Mouse (Mus musculus): Measurements from ENCODE around the gene Eid3. TPM values are rescaled to one million over a fixed set of nuclear protein-coding genes. Genes with fewer than 3 reads are reported as not detected.

Eid3 gene
- polyA plus RNA-seq, 2 experiments = 0.43 to 0.72 TPM

- Histone ChIP-seq H3K27ac (replicated peaks; ENCODE audit: low read depth, low read length) (peak overlapping the region; percentile 55), H3K4me3 (replicated peaks; ENCODE audit: low read length) (no peak overlapping the region), H3K9ac (ENCODE audit: low read depth, low read length, severe bottlenecking) (no peak overlapping the region), H3K4me2 (replicated peaks; ENCODE audit: low read depth, low read length, severe bottlenecking) (no peak overlapping the region), H3K27me3 (ENCODE audit: control insufficient read depth, insufficient read depth, low read length) (no peaks in the 10 kb centered on the region), H3K36me3 (ENCODE audit: control insufficient read depth, insufficient read depth, low read length) (no peaks in the 10 kb centered on the region), H3K4me1 (ENCODE audit: control insufficient read depth, insufficient read depth, low read length) (0 out of 2 replicates have a peak, but pooled peaks cover 11% of the 10 kb centered on the region), H3K9me3 (ENCODE audit: control insufficient read depth, low read length) (no peaks in the 10 kb centered on the region)
- WGBS = 64% methylated on average over 5 of the region's 5 CpGs
- ATAC-seq (ENCODE audit: low FRiP score, low read depth) (no peak), DNase-seq (ENCODE audit: low spot score) (no peak)
- TF ChIP-seq POLR2A (IDR thresholded peaks at IDR 0.05; ENCODE audit: borderline replicate concordance, extremely low read depth, insufficient read depth, insufficient read length) = no peak
Measured at GRCm38 (mm10) chr10:82823779-82824177, 42.6 kb upstream of the Eid3 start.

DNA sequence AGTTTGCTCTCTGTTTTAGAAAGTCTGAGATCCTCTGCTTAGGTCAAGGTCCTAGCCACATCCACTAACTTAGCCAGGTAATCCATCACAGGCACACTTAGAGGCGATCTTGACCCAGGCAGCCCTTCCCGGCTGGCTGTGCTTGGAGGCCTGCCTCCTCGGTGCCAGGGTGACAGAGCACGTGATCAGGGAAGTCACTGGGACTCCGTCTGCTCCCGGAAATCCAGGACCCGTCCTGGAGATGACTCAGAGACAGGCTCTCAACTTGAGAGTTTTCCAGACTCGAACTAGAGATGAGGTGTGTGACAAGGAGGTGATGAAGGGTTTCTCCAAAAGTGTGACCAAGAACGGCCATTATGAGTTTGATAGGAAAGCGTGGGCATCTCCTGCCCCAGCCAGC, 41.9 kb upstream of the Eid3 start:
- WGBS = 74% methylated on average over 10 of the region's 10 CpGs
- Histone ChIP-seq H3K4me1 (ENCODE audit: control insufficient read depth, insufficient read depth, low read length) (0 out of 2 replicates have a peak, but pooled peaks cover 11% of the 10 kb centered on the region), H3K27ac (replicated peaks; ENCODE audit: low read depth, low read length) (no peak overlapping the region), H3K9ac (ENCODE audit: low read depth, low read length, severe bottlenecking) (no peak overlapping the region), H3K4me3 (replicated peaks; ENCODE audit: low read length) (no peak overlapping the region), H3K9me3 (ENCODE audit: control insufficient read depth, low read length) (no peaks in the 10 kb centered on the region), H3K27me3 (ENCODE audit: control insufficient read depth, insufficient read depth, low read length) (no peaks in the 10 kb centered on the region), H3K4me2 (replicated peaks; ENCODE audit: low read depth, low read length, severe bottlenecking) (no peak overlapping the region), H3K36me3 (ENCODE audit: control insufficient read depth, insufficient read depth, low read length) (no peaks in the 10 kb centered on the region)
- ATAC-seq (ENCODE audit: low FRiP score, low read depth) = no peak
- no peak for DNase-seq (ENCODE audit: low spot score)
- TF ChIP-seq POLR2A (IDR thresholded peaks at IDR 0.05; ENCODE audit: borderline replicate concordance, extremely low read depth, insufficient read depth, insufficient read length) = no peak

DNA sequence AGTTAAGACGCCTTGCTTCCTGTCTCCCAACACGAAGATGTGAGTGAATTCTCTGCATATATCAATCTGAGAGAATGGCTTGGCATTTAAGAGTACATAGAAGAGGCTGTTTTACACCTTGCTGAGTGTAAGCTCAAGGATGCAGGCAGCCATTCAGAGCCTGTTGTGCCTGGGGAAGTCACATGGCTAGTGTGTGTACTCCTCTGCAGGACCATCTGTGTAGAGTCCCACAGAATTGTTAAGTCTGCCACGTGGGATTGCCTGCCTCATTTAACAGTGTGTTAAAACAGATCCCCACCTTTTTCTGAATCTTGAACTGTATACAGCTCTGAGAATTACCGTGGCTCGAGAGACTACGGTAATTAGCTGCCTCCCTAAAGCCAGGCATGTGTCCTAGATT, 39.9 kb upstream of the Eid3 start:
- no peaks in the 10 kb centered on the region for H3K9me3 ChIP-seq (ENCODE audit: control insufficient read depth, low read length)
- H3K36me3 ChIP-seq (ENCODE audit: control insufficient read depth, insufficient read depth, low read length) = no peaks in the 10 kb centered on the region
- H3K4me3 ChIP-seq (replicated peaks; ENCODE audit: low read length) = no peak overlapping the region
- no peak overlapping the region for H3K9ac ChIP-seq (ENCODE audit: low read depth, low read length, severe bottlenecking)
- ATAC-seq (ENCODE audit: low FRiP score, low read depth) = no peak
- DNase-seq (ENCODE audit: low spot score) = no peak
- TF ChIP-seq POLR2A (IDR thresholded peaks at IDR 0.05; ENCODE audit: borderline replicate concordance, extremely low read depth, insufficient read depth, insufficient read length) = no peak
- WGBS = 26% methylated on average over 6 of the region's 6 CpGs
- no peak overlapping the region for H3K4me2 ChIP-seq (replicated peaks; ENCODE audit: low read depth, low read length, severe bottlenecking)
- no peak overlapping the region for H3K27ac ChIP-seq (replicated peaks; ENCODE audit: low read depth, low read length)
- no peaks in the 10 kb centered on the region for H3K27me3 ChIP-seq (ENCODE audit: control insufficient read depth, insufficient read depth, low read length)
- H3K4me1 ChIP-seq (ENCODE audit: control insufficient read depth, insufficient read depth, low read length) = 0 out of 2 replicates have a peak, but pooled peaks cover 11% of the 10 kb centered on the region

DNA sequence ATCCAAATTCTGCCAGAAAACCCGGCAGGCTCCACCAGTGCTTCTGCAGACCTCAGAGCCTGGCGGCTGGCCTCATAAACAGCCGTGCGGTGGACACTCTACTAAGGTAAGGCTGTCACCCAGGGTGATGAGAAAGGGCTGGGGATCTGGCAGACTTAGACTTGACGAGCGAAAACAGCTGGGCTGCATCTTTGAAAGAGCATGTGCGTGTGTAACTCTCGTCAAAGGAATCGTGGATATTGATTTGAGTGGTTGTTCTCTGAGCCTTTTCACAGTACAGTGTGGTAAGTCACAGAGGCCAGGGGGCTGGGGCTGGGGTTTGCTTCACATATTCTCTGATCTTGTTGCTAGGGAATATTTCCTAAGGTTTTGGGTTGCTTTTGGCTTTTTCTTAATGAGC, 32.5 kb upstream of the Eid3 start, which contains the start of gene Txnrd1:
Txnrd1 (plus strand) TSS at position 26 of the 400 bp plus-strand sequence.
- Histone ChIP-seq H3K27ac (replicated peaks; ENCODE audit: low read depth, low read length) (no peak within 1 kb of the TSS), H3K9ac (ENCODE audit: low read depth, low read length, severe bottlenecking) (no peak within 1 kb of the TSS; the same call in 1 of the 2 replicates), H3K36me3 (ENCODE audit: control insufficient read depth, insufficient read depth, low read length) (no peaks in the 10 kb centered on the region), H3K4me3 (replicated peaks; ENCODE audit: low read length) (no peak within 1 kb of the TSS), H3K9me3 (ENCODE audit: control insufficient read depth, low read length) (no peaks in the 10 kb centered on the region; the same call in 1 of the 2 replicates), H3K27me3 (ENCODE audit: control insufficient read depth, insufficient read depth, low read length) (no peaks in the 10 kb centered on the region), H3K4me2 (replicated peaks; ENCODE audit: low read depth, low read length, severe bottlenecking) (no peak within 1 kb of the TSS), H3K4me1 (ENCODE audit: control insufficient read depth, insufficient read depth, low read length) (0 out of 2 replicates have a peak, but pooled peaks cover 8% of the 10 kb centered on the region)
- TF ChIP-seq POLR2A (IDR thresholded peaks at IDR 0.05; ENCODE audit: borderline replicate concordance, extremely low read depth, insufficient read depth, insufficient read length) = no peak
- 25% methylated on average over 9 of the region's 9 CpGs for WGBS
- ATAC-seq (ENCODE audit: low FRiP score, low read depth) (no peak; the same call in 1 of the 2 replicates), DNase-seq (ENCODE audit: low spot score) (no peak)

DNA sequence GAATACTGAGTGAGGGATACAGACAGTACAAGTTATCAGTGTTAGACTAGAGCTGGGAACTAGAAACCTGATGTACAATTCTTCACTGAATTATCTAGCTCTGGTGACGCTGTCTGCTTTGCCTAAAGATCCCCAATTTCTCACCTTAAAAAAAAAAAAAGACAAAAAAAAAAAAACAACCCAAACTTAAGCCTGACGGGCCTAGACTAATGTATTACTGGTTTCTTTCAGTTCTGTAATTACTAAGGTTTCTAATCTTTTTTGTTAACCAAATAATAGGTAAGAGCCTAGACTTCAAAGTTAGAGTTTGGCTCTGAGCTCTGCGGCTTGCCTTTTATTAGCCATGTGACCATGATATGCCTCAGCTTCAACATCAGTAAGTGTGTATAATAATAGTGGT, 30.5 kb upstream of the Eid3 start:
- H3K9me3 ChIP-seq (ENCODE audit: control insufficient read depth, low read length) = no peaks in the 10 kb centered on the region; the same call in 1 of the 2 replicates
- DNase-seq (ENCODE audit: low spot score) = no peak
- H3K4me3 ChIP-seq (replicated peaks; ENCODE audit: low read length) = no peak overlapping the region
- no peak for ATAC-seq (ENCODE audit: low FRiP score, low read depth)
- no peak for TF ChIP-seq POLR2A (IDR thresholded peaks at IDR 0.05; ENCODE audit: borderline replicate concordance, extremely low read depth, insufficient read depth, insufficient read length)
- no peak overlapping the region for H3K4me2 ChIP-seq (replicated peaks; ENCODE audit: low read depth, low read length, severe bottlenecking)
- H3K27me3 ChIP-seq (ENCODE audit: control insufficient read depth, insufficient read depth, low read length) = no peaks in the 10 kb centered on the region
- H3K9ac ChIP-seq (ENCODE audit: low read depth, low read length, severe bottlenecking) = no peak overlapping the region
- no peak overlapping the region for H3K27ac ChIP-seq (replicated peaks; ENCODE audit: low read depth, low read length)
- H3K4me1 ChIP-seq (ENCODE audit: control insufficient read depth, insufficient read depth, low read length) = 0 out of 2 replicates have a peak, but pooled peaks cover 8% of the 10 kb centered on the region
- 76% methylated on average over 3 of the region's 3 CpGs for WGBS
- H3K36me3 ChIP-seq (ENCODE audit: control insufficient read depth, insufficient read depth, low read length) = no peaks in the 10 kb centered on the region

Data from limb, embryonic 14.5 days (tissue).